Mouse (Mus musculus): Measurements from ENCODE around the gene Arhgap33. TPM values are rescaled to one million over a fixed set of nuclear protein-coding genes. Genes with fewer than 3 reads are reported as not detected.
"Not testable (repeated sequence)": the region's sequence is repeated elsewhere in the genome, so short reads cannot be mapped to it uniquely, and the experiment has no call there.

Gene Arhgap33
- total RNA-seq, 4 experiments from 2014 or later = 2.2 to 9.4 (median 6.4) TPM

DNA sequence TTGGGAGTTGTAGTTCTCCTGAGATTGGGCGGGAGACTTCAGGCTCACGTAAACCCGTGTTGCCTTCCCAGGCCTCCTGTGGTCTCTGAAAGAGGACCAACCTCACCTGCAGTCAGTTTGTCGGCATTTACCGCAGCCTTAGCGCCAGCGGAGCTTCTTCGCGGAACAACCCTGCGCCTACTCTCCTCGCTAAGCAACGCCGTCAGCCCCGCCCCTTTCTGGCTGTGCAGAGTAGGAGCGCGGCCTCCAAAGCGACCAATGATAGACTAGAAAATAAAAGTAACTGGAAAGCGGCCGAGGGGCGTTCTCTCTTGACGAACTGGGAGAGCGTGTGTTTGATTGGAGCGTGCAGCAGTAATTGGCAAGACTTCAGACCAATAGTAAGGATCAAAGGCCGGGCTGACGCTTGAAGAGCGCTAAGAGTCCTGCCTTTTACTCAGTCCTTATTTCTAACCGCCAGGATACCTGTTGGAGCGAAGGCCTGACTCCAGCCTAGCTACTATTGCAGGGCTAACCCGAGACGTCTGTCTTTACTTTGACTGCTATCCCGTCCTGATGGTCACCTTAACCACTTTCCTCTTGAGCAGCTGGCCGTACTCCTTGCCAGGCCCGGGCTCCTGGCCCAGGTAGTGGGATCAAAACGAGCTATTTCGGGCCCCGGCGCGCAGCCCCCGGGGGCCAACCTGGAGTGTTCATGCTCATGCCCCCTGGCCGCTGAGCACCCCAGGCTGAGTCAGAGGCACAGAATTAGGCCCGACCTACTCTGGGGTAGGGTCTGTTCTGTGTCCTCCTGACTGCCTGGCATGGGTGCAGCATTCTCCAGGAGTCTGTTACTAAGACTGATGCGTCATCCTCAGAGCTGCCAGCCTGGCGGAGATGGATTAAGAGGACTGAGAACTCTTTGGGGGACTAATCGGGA lies 17.5 kb upstream of the Arhgap33 start, which contains the start of the genes Hspb6 and Proser3:
Gene Hspb6 (plus strand): TSS at position 77 of the 919 bp plus-strand sequence.
Gene Proser3 (minus strand): TSS at position 198 of the 919 bp plus-strand sequence.
- DNase-seq = peak; percentile 97

DNA sequence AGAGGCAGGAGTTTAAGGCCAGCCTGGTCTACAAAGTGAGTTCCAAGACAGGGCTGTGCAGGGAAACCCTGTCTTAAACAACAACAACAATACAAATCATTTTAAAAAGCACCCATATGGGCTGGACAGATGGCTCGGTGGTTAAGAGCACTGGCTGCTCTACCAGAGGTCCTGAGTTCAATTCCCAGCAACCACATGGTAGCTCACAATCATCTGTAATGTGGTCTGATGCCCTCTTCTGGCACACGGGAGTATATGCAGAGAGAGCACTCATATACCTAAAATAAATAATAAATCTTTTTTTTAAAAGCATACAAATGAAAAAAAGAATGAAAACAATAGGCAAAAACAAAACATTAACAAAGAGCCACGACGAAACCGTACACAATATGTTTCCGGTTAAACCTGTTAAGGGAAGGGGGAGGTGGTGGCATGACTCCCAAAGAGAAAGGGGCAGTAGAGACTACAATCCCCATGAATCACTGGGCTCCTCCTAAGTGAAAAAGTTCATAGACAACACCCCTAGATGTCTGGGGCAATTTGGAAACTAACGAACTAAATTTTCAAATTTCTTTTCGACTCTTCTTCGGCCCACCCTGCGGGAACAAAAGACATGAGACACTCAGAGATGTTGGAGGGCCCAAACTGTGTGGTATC lies 16.7 kb upstream of the Arhgap33 start:
- DNase-seq = no peak

DNA sequence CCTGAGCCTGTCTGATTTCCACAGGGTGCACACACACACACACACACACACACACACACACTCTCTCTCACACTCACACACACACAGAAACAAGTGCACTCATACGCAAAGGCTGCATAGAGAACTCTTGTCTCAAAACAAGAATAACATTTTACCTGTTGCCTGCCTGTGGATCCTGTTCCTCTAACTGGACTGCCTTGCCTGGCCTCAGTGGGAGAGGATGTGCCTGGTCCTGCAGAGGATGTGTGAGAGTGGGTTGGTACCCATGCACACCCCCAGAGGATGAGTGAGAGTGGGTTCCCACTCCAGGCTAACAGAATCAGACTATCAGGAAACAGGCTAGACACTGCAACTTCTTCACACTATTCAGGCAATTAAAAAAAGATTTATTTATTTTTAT lies 15.7 kb upstream of the Arhgap33 start:
- DNase-seq = no peak

DNA sequence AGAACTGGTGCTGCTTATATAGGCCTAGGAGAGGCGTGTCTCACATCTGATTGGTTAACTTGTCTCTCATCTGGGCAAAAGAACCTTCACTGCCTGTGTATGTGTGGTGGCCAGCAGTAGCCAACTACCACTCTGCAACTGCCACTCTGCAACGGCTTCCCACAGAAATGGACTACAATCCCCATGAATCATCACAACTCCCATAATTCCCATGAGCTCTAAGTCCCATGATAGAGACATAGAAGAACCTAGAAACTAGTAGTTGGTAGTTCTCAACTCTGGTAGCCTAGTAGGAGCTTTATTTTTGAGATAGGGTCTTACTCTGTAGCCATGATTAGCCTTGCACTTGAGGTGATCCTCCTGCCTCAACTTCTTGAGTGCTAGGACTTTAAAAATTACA lies 15.0 kb upstream of the Arhgap33 start:
- no peak for DNase-seq

DNA sequence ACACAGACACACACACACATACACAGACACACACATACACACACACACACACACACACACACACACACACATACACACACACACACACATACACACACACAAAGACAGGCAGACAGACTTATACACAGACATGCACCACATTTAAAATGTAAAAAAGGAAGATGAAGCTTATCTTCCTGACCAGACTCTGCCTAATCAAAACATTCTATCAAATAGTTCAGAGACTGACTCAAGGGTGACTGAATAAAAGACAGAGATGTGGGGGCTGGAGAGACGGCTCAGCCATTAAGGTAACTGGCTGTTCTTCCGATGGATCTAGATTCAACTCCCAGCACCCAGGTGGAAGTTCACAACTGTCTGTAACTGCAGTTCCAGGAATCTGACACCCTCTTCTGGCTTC lies 9.5 kb upstream of the Arhgap33 start:
- DNase-seq = no peak

DNA sequence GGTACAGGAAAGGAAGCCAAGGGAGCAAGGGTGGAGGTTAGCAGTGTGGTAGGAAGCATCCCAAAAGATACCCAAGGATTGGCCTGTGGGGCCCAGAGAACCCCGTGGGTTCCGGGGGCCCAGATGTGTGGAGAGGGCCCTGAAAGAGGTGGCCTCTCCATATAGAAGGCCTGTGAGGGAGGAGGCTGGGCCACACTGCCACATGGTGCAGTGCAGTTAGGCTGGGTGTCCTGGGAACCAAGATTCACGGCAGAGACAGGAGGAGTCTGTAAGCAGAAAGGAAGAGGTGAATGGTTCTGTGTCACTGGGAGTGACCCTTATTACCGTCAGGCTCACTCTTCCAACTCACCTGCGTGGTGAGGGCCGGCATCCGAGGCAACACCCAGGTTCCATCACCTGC lies 5.7 kb upstream of the Arhgap33 start:
- no peak for DNase-seq

DNA sequence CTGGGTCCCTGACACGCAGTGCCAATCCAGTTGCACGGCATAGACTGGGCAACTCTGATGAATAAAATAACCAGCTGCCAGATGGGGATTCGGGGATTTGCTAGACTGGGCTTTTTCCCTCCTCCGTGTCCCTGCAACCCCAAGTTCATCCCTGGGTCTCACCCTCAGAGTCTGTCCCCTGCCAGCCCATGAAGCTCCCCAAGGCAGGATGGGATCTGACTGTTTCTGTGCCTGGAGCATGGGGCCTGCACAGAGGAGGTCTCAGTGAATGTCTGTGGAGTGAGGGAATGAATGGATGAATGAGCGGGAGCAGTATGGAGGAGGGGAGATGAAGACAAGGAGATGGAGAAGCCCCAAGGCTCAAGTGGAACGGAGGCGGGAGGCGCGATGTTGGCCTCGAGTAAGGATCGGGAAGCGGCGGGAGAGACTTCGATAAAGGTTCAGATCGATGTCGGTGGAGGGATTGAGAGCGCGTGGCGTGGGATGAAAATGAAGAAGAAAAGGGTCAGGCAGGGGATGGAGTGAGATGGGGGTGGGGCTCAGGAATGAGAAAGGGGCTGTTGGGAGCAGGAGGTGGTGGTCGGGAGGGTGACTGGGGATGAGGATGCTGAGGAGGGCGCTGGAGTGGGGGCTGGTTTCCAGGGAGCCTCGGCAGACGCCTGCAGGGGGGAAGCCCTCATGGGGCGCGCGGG lies 773 bp downstream of the Arhgap33 start:
- peak; percentile 14 for DNase-seq

DNA sequence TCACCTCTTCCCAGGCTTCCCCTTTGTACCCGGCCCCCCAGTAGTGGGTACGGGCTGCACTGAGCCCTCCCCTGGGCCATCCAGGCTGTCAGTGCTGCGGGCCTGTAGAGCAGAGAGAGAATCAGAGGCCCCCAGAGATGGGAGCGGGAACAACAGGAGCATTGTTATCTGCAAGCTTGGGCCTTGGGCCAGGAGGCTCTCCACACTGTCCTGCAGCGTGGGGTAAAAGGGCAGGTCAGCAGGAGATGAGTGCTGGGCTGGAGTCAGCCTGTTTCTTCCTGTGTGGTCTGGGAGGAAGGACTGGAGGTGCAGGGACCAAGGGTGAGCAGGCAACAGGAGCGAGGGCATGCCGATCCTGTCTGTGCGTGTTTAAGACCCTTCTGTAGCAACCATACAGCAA lies 1.9 kb downstream of the Arhgap33 start:
- no peak for DNase-seq

DNA sequence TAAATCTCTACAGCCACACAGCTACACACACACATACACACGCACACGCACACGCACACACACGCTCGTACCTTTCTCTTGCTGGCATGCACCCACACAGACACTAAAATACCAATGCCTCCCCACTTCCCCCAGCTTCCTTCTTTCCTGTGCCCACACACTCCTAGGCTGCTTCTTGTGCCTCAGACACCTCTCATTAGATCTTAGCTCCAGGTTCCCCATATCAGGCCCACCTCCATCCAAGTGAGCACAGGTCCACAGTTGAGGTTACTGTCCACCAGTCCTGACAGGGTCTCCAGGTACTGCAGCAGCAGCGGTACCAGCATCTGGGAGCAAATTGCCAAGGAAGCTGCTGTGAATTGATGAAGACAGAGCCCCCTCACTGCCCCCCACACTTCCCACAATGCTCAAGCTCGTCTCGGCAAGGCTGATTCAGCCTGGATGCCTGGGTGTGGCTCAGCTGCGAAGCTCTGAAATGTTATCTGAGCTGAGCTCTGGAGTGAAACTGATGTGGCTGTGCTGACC lies 3.5 kb downstream of the Arhgap33 start:
- DNase-seq = no peak

DNA sequence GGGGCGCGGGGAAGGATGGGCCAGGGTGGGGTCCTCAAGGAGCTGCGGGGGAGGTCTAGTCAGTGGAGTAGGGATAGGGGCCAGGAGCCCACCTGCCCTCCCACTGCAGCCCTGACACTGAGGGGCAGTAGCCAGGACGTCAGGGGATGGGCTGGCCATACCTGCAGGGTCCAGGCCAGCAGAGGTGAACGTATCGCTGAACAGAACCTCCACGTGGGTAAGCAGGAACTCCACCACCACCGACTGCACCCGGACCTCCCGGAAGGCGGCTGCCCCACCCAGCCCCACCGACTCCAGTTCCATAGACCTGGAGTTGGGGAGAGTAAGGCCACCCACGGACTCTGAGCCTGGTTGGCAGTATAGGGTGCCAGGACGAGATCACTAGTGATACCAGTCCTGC lies 7.9 kb downstream of the Arhgap33 start:
- no peak for DNase-seq

DNA sequence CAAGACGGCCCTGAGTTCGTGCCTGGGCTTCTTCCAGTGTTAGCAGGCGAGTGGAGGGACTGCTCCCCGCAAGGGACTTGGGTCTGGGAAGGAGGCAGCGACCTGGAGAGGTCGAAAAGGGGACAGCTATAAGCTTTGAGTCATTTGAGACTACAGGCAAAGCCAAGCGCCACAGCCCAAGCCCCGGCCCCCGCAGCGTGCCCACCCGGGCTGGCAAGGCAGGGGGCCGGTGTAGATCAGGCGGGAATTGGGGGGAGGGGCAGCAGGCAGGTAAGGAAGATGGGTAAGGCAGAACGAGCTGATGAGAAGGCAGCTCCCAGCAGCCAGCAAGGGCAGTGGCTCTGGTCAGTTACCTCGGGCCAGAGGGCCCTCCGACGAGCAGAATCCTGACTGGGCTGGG lies 8.5 kb downstream of the Arhgap33 start:
- no peak for DNase-seq

DNA sequence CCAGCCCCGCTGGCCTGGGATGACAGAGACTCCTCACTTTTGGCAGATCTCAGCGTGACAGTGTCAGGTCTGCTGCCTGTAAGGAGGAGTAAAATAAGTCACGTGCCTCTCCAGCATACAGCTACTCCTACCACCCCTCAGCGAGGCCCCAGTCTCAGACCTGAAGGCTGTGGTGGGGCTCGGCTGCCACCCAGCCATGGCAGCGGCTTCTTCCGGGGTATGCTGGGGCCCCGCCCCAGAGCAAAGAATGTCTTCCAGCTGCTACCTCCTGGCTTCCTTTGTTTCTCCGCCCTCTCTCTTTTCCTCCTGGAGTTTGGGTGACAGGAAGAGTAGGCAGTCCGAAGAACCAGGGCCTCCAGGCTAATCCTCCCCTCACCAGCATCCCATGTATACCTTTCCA lies 8.9 kb downstream of the Arhgap33 start:
- no peak for DNase-seq

DNA sequence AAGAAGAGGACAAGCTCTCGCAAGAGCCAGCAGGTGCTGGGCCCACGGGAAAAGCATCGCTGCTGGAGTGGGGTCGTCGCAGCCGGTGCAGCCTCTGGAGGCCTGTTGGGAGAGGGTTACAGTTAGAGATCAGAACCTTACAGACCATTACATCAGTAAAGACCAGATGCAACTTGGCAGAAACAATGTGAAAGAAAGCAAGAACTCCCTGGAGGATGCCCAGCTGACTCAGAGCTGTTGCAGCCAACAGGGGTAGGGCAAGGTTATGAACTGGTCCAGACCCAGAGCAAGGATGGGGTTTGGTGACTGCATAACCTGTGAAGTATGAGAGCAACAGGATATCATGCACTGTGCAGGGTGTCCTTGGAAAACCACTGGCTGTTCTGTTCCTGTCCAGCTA lies 10.4 kb downstream of the Arhgap33 start:
- no peak for DNase-seq

DNA sequence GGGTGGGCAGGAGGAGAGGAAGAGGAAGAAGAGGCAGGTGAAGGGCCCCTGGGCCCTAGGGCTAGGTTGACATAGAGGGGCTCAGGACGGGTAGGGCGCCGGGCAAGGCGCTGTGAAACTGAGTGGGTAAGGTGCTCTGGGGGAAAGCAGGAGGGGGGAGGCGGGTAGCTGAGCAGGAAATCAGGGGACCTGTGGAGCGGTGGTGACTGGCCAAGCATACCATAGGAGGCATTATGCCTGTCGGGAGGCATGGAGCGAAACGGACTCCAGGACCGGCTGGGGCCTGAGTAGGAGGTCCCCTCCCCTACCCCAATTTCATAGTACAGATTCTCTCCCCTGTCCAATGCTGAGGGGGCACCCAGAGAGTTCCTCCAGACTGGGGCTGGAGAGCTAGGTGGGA lies 12.0 kb downstream of the Arhgap33 start:
- no peak for DNase-seq

DNA sequence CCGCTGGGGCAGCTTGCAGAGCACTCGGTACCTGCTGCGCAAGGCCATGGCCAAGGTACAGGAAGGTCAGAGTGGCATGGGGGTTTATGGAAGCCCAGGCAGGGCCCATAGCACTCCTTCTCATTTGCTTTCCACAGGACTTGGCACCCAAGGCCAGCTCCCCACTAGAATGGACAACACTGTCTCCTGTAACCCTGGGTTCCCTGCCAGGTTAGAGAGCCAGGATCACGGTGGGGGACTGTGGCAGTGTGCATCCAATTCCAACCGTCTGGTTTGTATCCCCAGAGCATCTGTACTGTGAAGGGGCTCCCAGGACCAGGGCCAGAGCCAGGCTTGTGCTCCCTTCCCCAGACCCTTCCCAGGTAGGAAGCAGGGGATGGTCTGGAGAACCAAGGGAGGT lies 14.0 kb downstream of the Arhgap33 start:
- DNase-seq = no peak

DNA sequence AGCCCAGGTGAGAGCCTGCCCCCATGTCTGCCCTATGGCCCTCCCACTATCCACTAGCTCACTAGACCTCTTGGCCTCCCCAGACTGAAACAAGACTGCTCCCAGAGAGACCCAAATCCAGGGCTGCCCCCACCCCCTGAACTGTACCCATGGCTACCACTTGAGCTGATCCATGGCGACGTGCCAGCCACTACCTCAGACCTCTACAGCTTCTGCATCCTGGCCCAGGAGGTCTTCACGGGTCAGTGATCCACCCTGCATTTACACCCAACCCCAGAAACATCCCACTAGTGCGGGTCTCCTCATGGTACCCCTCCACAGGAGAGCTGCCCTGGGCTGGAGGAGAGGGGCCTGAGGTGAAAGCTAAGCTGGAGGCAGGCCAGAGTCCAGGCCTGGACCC lies 14.5 kb downstream of the Arhgap33 start:
- DNase-seq = no peak

DNA sequence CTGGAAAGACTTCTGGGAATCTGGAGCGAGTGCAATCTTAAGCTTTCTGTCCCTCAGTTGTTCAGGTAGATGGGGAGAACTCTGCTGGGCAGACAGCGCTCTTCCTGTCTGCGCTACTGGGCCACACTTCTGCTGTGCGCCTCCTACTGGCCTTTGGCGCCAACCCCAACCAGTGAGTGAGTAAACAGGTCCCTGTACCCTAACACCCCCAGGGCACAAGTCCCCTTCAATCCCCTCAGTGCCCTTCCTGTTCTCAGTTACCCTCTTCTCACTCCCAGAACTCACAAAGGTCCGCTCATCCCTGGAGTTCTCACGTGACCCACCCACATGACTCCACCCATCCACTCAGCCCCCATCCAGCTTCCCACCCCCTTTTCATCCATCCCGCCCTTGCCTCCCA lies 16.5 kb downstream of the Arhgap33 start:
- no peak for DNase-seq

DNA sequence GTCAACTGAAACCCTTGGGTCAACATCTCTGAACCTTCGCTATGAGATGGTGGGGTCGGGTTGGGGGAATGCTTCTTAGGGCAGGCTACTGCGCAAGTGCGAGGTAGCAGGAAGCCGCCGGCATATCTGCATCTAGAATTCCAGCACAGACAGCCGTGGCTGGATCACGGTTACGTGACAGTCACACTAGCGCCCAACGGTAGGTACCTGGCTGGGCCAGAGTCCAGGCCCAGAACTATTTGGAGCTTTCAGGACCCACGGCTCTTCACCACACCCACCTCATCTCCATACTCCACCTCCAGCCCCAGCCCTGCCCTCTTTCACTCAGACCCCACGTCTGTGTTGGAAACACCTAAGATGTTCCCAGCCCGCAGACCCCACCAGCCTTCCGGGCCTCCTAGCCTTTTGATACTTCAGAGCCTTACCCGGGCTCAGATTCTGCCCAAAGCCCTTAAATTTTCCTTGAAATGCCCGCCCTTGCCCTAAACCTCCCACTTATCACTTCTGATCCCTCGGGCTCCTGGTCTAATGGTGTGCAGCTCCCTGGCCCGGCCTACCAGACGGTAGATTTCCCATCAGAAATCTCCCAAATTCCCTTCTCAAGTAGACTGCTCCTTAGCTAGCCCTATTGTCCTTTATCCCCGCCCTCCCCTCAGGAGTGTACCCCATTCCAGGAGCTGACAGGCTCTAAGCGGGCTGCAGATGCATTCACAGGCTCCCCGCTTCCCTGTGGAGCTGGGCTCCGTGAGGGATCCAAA lies 19.7 kb downstream of the Arhgap33 start:
- DNase-seq = no peak

DNA sequence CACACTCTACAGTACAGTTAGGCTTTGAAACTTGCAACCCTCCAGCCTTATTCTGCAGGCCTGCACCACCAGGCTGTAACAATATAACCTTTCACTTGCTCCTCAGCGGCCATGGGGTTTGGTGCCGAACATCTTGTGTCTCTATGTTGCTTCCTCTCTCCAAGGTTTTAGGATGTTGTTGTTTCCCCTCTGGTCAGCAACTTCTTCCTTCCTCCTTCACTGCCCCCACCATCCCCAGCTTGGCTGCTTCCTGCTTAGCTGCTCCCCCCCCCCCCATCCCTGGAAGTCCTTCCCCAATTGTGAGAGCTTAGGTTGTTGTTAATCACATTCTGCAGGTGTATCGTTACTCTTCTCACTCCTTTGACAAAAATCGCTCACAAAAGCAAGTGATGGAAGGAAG lies 26.8 kb downstream of the Arhgap33 start:
- no peak for DNase-seq

DNA sequence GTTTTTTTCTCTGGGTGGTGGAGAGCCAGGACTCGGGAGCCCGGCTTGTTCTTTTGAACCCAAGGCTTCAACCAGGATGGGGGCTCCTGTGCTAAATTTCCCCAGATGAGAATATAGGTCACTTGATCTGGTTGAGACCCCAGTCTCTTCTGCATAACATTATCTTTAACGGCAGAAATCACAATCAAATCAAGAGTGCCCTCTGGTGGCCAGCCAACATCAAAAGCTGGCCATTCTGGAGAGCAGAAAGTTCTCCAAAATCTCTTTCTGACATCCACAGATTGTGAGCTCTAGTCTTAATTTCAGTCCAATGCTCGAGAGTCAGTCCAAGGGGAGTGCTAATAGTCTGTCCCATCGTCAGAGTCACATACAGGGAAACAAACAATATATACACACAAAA lies 33.7 kb downstream of the Arhgap33 start:
- DNase-seq = not testable (repeated sequence)

DNA sequence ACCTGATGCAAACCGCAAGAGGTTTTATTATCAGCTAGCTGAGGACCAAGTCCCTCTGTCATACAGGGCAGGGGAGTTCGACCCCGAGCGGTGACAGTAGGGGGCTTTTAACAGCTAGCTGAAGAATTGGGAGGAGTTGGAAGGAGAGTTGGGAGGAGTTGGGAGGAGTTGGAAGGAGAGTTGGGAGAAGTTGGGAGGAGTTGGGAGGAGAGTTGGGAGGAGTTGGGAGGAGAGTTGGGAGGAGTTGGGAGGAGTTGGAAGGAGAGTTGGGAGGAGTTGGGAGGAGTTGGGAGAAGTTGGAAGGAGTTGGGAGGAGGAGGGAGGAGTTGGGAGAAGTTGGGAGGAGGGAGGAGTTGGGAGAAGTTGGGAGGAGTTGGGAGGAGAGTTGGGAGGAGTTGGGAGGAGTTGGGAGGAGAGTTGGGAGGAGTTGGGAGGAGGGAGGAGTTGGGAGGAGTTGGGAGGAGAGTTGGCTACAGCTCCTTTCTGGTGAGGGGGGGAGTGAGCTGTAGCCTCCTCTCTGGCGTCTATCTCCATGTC lies 39.3 kb downstream of the Arhgap33 start:
- not testable (repeated sequence) for DNase-seq

DNA sequence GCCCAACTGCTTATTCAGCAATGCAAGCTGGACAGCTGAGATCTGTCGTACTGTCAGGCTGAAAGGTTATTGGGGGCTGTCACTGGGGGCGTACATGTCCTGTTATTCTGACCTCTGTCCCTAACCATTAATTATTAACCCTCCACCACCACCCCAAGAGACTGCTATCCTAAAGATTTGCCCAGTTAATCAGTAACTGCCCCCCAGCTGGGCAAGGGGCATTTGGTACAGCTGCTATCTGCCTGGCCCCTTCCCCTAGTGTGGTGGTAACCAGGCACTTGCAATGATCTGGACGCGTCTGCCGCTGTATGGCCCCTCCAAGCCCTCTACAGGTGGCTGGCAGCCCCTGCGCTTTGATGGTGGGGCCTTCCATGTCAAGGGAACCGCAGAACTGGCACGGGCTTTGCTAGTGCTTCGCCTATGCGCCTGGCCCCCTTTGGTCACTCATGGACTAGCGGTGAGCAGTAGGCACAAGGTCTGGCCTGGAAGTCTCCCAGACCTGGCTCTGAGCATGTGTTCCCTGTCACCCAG lies 41.4 kb downstream of the Arhgap33 start, which contains the start of gene Prodh2:
Gene Prodh2 (plus strand): TSS at position 222 of the 531 bp plus-strand sequence.
- DNase-seq = no peak

All from adrenal gland, adult 8-10 months (tissue).